Mouse (Mus musculus): ENCODE measurements around the gene Btnl4.
"Not testable (repeated sequence)": the region's sequence is repeated elsewhere in the genome, so short reads cannot be mapped to it uniquely, and the experiment has no call there.

Btnl4 gene

GRCm38 (mm10) chr17:34477238-34478013 is at the start of gene Btnl4:
Gene Btnl4 (minus strand): TSS chr17:34477318.
- DNase-seq (ENCODE audit: low spot score in 2 of 2), result not testable (repeated sequence)

- DNase-seq (ENCODE audit: low spot score in 2 of 2), result no peak
Observed at GRCm38 (mm10) chr17:34519001-34519400, 41.9 kb upstream of the Btnl4 start.

GRCm38 (mm10) chr17:34518571-34518970 is 41.5 kb upstream of the Btnl4 start:
- DNase-seq (ENCODE audit: low spot score in 2 of 2), result not testable (repeated sequence)

GRCm38 (mm10) chr17:34517795-34518194 is 40.7 kb upstream of the Btnl4 start:
- no peak for DNase-seq (ENCODE audit: low spot score in 2 of 2)

- DNase-seq (ENCODE audit: low spot score in 2 of 2), result no peak
Observed at GRCm38 (mm10) chr17:34517252-34517651, 40.1 kb upstream of the Btnl4 start, which contains the start of gene Btnl6. Gene Btnl6 (minus strand): TSS chr17:34517352.

GRCm38 (mm10) chr17:34516514-34516913 is 39.4 kb upstream of the Btnl4 start:
- no peak for DNase-seq (ENCODE audit: low spot score in 2 of 2)

- not testable (repeated sequence) for DNase-seq (ENCODE audit: low spot score in 2 of 2)
Observed at GRCm38 (mm10) chr17:34511723-34512122, 34.6 kb upstream of the Btnl4 start.

GRCm38 (mm10) chr17:34507591-34507990 is 30.5 kb upstream of the Btnl4 start:
- DNase-seq (ENCODE audit: low spot score in 2 of 2), result no peak

- not testable (repeated sequence) for DNase-seq (ENCODE audit: low spot score in 2 of 2)
Observed at GRCm38 (mm10) chr17:34497726-34498125, 20.6 kb upstream of the Btnl4 start.

- DNase-seq (ENCODE audit: low spot score in 2 of 2), result not testable (repeated sequence)
Observed at GRCm38 (mm10) chr17:34497319-34497718, 20.2 kb upstream of the Btnl4 start.

- DNase-seq (ENCODE audit: low spot score in 2 of 2), result no peak
Observed at GRCm38 (mm10) chr17:34496539-34496938, 19.4 kb upstream of the Btnl4 start.

GRCm38 (mm10) chr17:34495156-34495555 is 18.0 kb upstream of the Btnl4 start:
- DNase-seq (ENCODE audit: low spot score in 2 of 2), result not testable (repeated sequence)

- DNase-seq (ENCODE audit: low spot score in 2 of 2), result no peak
Observed at GRCm38 (mm10) chr17:34492796-34493195, 15.7 kb upstream of the Btnl4 start.

- no peak for DNase-seq (ENCODE audit: low spot score in 2 of 2)
Observed at GRCm38 (mm10) chr17:34476427-34476826, 691 bp downstream of the Btnl4 start.

- DNase-seq (ENCODE audit: low spot score in 2 of 2), result no peak
Observed at GRCm38 (mm10) chr17:34475060-34475459, 2.1 kb downstream of the Btnl4 start.

- DNase-seq (ENCODE audit: low spot score in 2 of 2), result no peak
Observed at GRCm38 (mm10) chr17:34470491-34470890, 6.6 kb downstream of the Btnl4 start.

- DNase-seq (ENCODE audit: low spot score in 2 of 2), result not testable (repeated sequence)
Observed at GRCm38 (mm10) chr17:34465906-34466305, 11.2 kb downstream of the Btnl4 start.

- no peak for DNase-seq (ENCODE audit: low spot score in 2 of 2)
Observed at GRCm38 (mm10) chr17:34459255-34459654, 17.9 kb downstream of the Btnl4 start.

GRCm38 (mm10) chr17:34457668-34458067 is 19.4 kb downstream of the Btnl4 start:
- DNase-seq (ENCODE audit: low spot score in 2 of 2), result no peak

GRCm38 (mm10) chr17:34448473-34449041 is 28.6 kb downstream of the Btnl4 start:
- DNase-seq (ENCODE audit: low spot score in 2 of 2), result no peak

- DNase-seq (ENCODE audit: low spot score in 2 of 2), result no peak
Observed at GRCm38 (mm10) chr17:34441990-34442389, 35.1 kb downstream of the Btnl4 start.

- no peak for DNase-seq (ENCODE audit: low spot score in 2 of 2)
Observed at GRCm38 (mm10) chr17:34439795-34440194, 37.3 kb downstream of the Btnl4 start.

- DNase-seq (ENCODE audit: low spot score in 2 of 2), result no peak
Observed at GRCm38 (mm10) chr17:34438588-34438987, 38.5 kb downstream of the Btnl4 start.

All from spleen, postnatal 10 days (tissue).